Mouse (Mus musculus) forebrain, postnatal 0 days (tissue): Measurements from ENCODE around the gene Phactr2. TPM values are rescaled to one million over a fixed set of nuclear protein-coding genes. Genes with fewer than 3 reads are reported as not detected.
A peak's percentile ranks its signal among the peaks of the same experiment; 100 is the strongest.

Experiments
- ATAC-seq: fragments of 200-750 bp; cut with Nextera tagmentation; 2 replicates; pipeline ENCODE4 v1.8.0; 2017; ENCODE audit warnings: mild to moderate bottlenecking, moderate library complexity
- DNase-seq: peaks from one replicate; pipeline ENCODE4 v3.0.0-alpha.2; 2015
- H3K27ac ChIP-seq: fragments of 300-500 bp; sonication (generic); 2 replicates; pipeline ENCODE4 v1.5.1; 2014; ENCODE audit warnings: low read depth, mild to moderate bottlenecking, antibody characterized with exemption, low read length, moderate library complexity, mixed read lengths
- H3K27me3 ChIP-seq: fragments of 300-500 bp; sonication (generic); 2 replicates; pipeline ENCODE4 v1.6.1; 2014; ENCODE audit warnings: mild to moderate bottlenecking, low read length, mixed read lengths; ENCODE audit not compliant: insufficient read depth
- H3K36me3 ChIP-seq: fragments of 300-500 bp; sonication (generic); 2 replicates; pipeline ENCODE4 v1.6.1; 2014; ENCODE audit warnings: mild to moderate bottlenecking, moderate library complexity; ENCODE audit not compliant: insufficient read depth
- H3K4me1 ChIP-seq: fragments of 300-500 bp; sonication (generic); 2 replicates; pipeline ENCODE4 v1.6.1; 2014; ENCODE audit warnings: antibody characterized with exemption; ENCODE audit not compliant: insufficient read depth
- H3K4me2 ChIP-seq: fragments of 300-500 bp; sonication (generic); 2 replicates; pipeline ENCODE4 v1.6.1; 2014; ENCODE audit warnings: low read depth, mild to moderate bottlenecking, moderate library complexity
- H3K4me3 ChIP-seq: fragments of 300-500 bp; sonication (generic); 2 replicates; pipeline ENCODE4 v1.5.1; 2014; ENCODE audit warnings: low read depth, low read length, mixed read lengths
- H3K9ac ChIP-seq: fragments of 300-500 bp; sonication (generic); 2 replicates; pipeline ENCODE4 v1.6.1; 2014; ENCODE audit warnings: mild to moderate bottlenecking
- H3K9me3 ChIP-seq: fragments of 300-500 bp; sonication (generic); 2 replicates; pipeline ENCODE4 v1.6.1; 2016; ENCODE audit warnings: low read length
- CTCF ChIP-seq: sonication (generic); IDR thresholded peaks from 2 replicates; pipeline ENCODE4 v1.5.1; 2016; ENCODE audit warnings: antibody characterized with exemption, control low read depth, low read depth
- WGBS: fragments of 180-500 bp; shearing (Covaris S2); extraction: QIAGEN DNeasy Blood & Tissue Kit; methylation state at CpG from one replicate; pipeline ENCODE4 v1.1.7; 2014; 5-methylcytosine and 5-hydroxymethylcytosine counted together
- polyA plus RNA-seq: library from polyadenylated mRNA; unstranded; fragments of >200 nt; fragmentation: Nextera tagmentation; extraction: Ambion mirVana; gene quantifications from 2 replicates; pipeline ENCODE4 v1.2.1, GENCODE M21; 2015
- total RNA-seq: library from RNA; depleted of rRNA; stranded (reverse); fragments of >200 nt; gene quantifications from 2 replicates; pipeline ENCODE4 v1.2.3, GENCODE M21; 2014

The Phactr2 gene
- total and polyA plus RNA-seq, 2 experiments from 2014 or later: 8.1 to 10.5 TPM

- Histone ChIP-seq H3K9ac (no peak overlapping the region), H3K27me3 (no peaks in the 10 kb centered on the region), H3K4me1 (0 out of 2 replicates have a peak, but pooled peaks cover 4% of the 10 kb centered on the region), H3K27ac (no peak overlapping the region), H3K36me3 (no peaks in the 10 kb centered on the region), H3K4me3 (no peak overlapping the region), H3K4me2 (no peak overlapping the region), H3K9me3 (no peaks in the 10 kb centered on the region)
- ATAC-seq (no peak), DNase-seq (no peak)
- WGBS: 94% methylated on average over 3 of the region's 3 CpGs
- TF ChIP-seq CTCF: no peak
Observed at GRCm38 (mm10) chr10:13496315-13496714, 22.1 kb upstream of the Phactr2 start.

GRCm38 (mm10) chr10:13493978-13494686 lies 19.9 kb upstream of the Phactr2 start:
- ATAC-seq (no peak), DNase-seq (no peak)
- Histone ChIP-seq H3K27ac (no peak overlapping the region), H3K4me3 (no peak overlapping the region), H3K9me3 (no peaks in the 10 kb centered on the region), H3K4me1 (no peaks in the 10 kb centered on the region), H3K9ac (no peak overlapping the region), H3K27me3 (no peaks in the 10 kb centered on the region), H3K36me3 (no peaks in the 10 kb centered on the region), H3K4me2 (no peak overlapping the region)
- no peak for TF ChIP-seq CTCF
- WGBS: 90% methylated on average over 9 of the region's 9 CpGs

DNA sequence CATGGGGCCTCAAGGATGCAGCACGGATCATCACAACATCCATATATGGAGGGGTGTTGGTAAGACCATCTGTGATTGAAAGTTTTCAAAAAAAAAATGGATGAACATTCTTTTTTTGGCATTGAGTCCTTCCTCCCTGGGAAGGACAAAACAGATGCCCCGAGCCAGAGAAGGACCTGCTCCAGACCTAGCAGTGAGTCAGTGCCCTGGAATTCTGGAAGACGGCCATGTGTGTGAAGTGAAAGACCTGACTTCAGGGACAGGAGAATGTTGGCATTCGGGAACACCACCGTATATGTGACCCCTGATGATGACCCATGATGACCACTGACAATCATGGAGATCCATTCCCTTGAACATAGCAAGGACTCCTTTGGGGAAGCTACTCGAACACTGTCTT lies 15.5 kb upstream of the Phactr2 start:
- Histone ChIP-seq H3K36me3 (no peaks in the 10 kb centered on the region), H3K9me3 (no peaks in the 10 kb centered on the region), H3K4me3 (no peak overlapping the region), H3K9ac (no peak overlapping the region), H3K27me3 (no peaks in the 10 kb centered on the region), H3K4me1 (no peaks in the 10 kb centered on the region), H3K4me2 (no peak overlapping the region), H3K27ac (no peak overlapping the region)
- DNase-seq (no peak), ATAC-seq (no peak)
- WGBS: 85% methylated on average over 6 of the region's 6 CpGs
- no peak for TF ChIP-seq CTCF

DNA sequence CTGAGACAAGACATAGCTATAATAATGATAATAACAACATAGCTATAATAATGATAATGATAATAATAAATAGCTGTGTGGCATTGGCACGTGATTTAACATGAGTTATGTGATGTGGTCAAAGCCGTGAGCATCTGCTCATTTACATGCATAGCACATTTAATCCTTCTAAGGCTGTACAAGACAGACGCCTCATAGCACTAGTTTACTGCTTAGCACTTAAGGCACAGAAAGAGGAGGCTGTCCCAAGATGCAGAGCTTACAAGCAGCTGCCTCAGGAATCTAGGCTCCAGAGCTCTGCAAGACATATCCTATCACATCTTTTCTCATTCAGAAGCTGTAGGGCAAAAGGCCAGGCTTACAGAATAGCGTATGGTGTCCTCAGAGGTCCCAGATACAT lies 11.7 kb upstream of the Phactr2 start:
- 50% methylated on average over 4 of the region's 4 CpGs for WGBS
- ATAC-seq (peak; percentile 60; the same call in 1 of the 2 replicates), DNase-seq (no peak)
- H3K4me2 ChIP-seq: no peak overlapping the region
- H3K27ac ChIP-seq: no peak overlapping the region
- no peaks in the 10 kb centered on the region for H3K36me3 ChIP-seq
- no peaks in the 10 kb centered on the region for H3K27me3 ChIP-seq
- no peak overlapping the region for H3K4me3 ChIP-seq
- no peak for TF ChIP-seq CTCF
- no peaks in the 10 kb centered on the region for H3K9me3 ChIP-seq
- no peaks in the 10 kb centered on the region for H3K4me1 ChIP-seq
- H3K9ac ChIP-seq: no peak overlapping the region

- no peak for TF ChIP-seq CTCF
- Histone ChIP-seq H3K36me3 (no peaks in the 10 kb centered on the region), H3K27ac (no peak overlapping the region), H3K27me3 (peaks cover 4% of the 10 kb centered on the region; the same call in 1 of the 2 replicates), H3K9ac (no peak overlapping the region), H3K9me3 (no peaks in the 10 kb centered on the region), H3K4me3 (no peak overlapping the region), H3K4me1 (no peaks in the 10 kb centered on the region), H3K4me2 (no peak overlapping the region)
- 77% methylated on average over 6 of the region's 6 CpGs for WGBS
- ATAC-seq (no peak), DNase-seq (no peak)
Observed at GRCm38 (mm10) chr10:13479341-13479740, 5.1 kb upstream of the Phactr2 start.

GRCm38 (mm10) chr10:13475121-13475520 lies 909 bp upstream of the Phactr2 start:
- WGBS: 45% methylated on average over 7 of the region's 7 CpGs
- no peak overlapping the region for H3K27ac ChIP-seq
- DNase-seq (no peak), ATAC-seq (no peak)
- no peaks in the 10 kb centered on the region for H3K9me3 ChIP-seq
- peaks cover 5% of the 10 kb centered on the region for H3K27me3 ChIP-seq
- H3K9ac ChIP-seq: no peak overlapping the region
- H3K36me3 ChIP-seq: no peaks in the 10 kb centered on the region
- no peak overlapping the region for H3K4me2 ChIP-seq
- no peak overlapping the region for H3K4me3 ChIP-seq
- TF ChIP-seq CTCF: no peak
- 0 out of 2 replicates have a peak, but pooled peaks cover 5% of the 10 kb centered on the region for H3K4me1 ChIP-seq

DNA sequence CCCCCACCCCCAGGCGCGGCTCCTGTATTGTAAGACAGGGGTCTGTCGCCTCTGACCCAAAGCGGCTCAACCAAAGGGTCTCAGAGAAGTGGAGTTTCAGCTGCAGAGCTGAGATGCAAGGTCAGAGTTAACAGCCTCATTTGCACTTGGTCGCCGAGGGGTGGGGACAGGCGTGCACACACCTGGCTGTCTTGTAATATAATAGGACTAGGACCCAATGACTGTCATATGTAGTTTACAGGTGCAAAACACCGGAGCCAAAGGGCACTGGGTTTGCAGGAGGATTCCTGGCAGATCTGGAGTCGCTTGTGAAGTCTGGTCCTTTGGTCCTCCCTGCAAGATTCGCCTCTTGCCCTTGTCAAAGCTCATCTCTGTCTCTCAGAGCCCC lies 350 bp upstream of the Phactr2 start:
- peaks cover 5% of the 10 kb centered on the region for H3K27me3 ChIP-seq
- peak overlapping the region; percentile 62 for H3K4me3 ChIP-seq
- no peak for TF ChIP-seq CTCF
- H3K36me3 ChIP-seq: no peaks in the 10 kb centered on the region
- WGBS: 10% methylated on average over 10 of the region's 10 CpGs
- no peaks in the 10 kb centered on the region for H3K9me3 ChIP-seq
- H3K4me2 ChIP-seq: peak overlapping the region; percentile 99
- peak overlapping the region; percentile 66 for H3K9ac ChIP-seq
- H3K27ac ChIP-seq: no peak overlapping the region
- DNase-seq (no peak), ATAC-seq (no peak)
- 0 out of 2 replicates have a peak, but pooled peaks cover 5% of the 10 kb centered on the region for H3K4me1 ChIP-seq
